29 mouse cellular contexts compared by ENCODE assay signal in genomic region chr6:114966396-114967154, GRCm38 (mm10). TPM values are rescaled to one million over a fixed set of nuclear protein-coding genes. Genes with fewer than 3 reads are reported as not detected.
DNase-seq lines count a peak whose midpoint lies in the region; ATAC-seq and TF ChIP-seq lines count a peak whose summit lies in the region.
"Had no signal": no experiment of that assay in that cellular context is flagged by ENCODE, and none has a peak within 500 bp of the region (broad histone marks: within the 10 kb centered on the region; RNA-seq: fewer than 3 reads in every experiment).

No protein-coding gene starts in this region.

- DNase-seq in kidney, postnatal 0 days (ENCODE audit: low spot score) = no peak
- no peak for DNase-seq in kidney, postnatal 36 days
- DNase-seq in lung, adult 18-20 months = no peak
- DNase-seq in brain, adult 2 months (ENCODE audit: low read depth, low spot score) = peak; percentile 63
- DNase-seq in thymus, postnatal 36 days = no peak
- DNase-seq: adrenal gland, postnatal 10 days; B cell, adult 2 months; cerebellum, adult 11 months; cerebellum, adult 9-10 months; cerebellum, postnatal 36 days; embryo, embryonic 11 days; heart, adult 2 months; heart, postnatal 4 days; kidney, adult 8-10 months; kidney, postnatal 10 days; liver, embryonic 13.5 days; lung, adult 2 months; retina, postnatal 1 day; right cerebral cortex, postnatal 14 days had no signal

- H3K4me1 ChIP-seq in kidney, postnatal 0 days (replicated peaks; ENCODE audit: insufficient read depth, low read length) = peaks cover 12% of the 10 kb centered on the region
- H3K4me1 ChIP-seq in lung, embryonic 16.5 days (replicated peaks; ENCODE audit: control insufficient read depth, insufficient read depth, low read length) = peaks cover 17% of the 10 kb centered on the region; the same call in 1 of the 2 replicates
- H3K4me1 ChIP-seq in intestine, embryonic 16.5 days (ENCODE audit: control insufficient read depth, insufficient read depth, low read length) = peaks cover 26% of the 10 kb centered on the region

- H3K27ac ChIP-seq in kidney, postnatal 0 days = no peak overlapping the region
- no peak overlapping the region for H3K27ac ChIP-seq in lung, embryonic 16.5 days (ENCODE audit: low read length)
- no peak overlapping the region for H3K27ac ChIP-seq in intestine, embryonic 16.5 days (ENCODE audit: low read length)
- H3K27ac ChIP-seq: heart, adult 2 months; hindbrain, embryonic 13.5 days; liver, embryonic 13.5 days; macrophage; midbrain, embryonic 13.5 days; stomach, embryonic 15.5 days had no signal

- TF ChIP-seq CTCF in kidney, postnatal 0 days (IDR thresholded peaks at IDR 0.05; ENCODE audit: low read depth) = no peak

- no peaks in the 10 kb centered on the region for H3K36me3 ChIP-seq in kidney, postnatal 0 days (ENCODE audit: insufficient read depth, low read length)
- H3K36me3 ChIP-seq in lung, embryonic 16.5 days (ENCODE audit: control insufficient read depth, insufficient read depth, low read length) = no peaks in the 10 kb centered on the region
- H3K36me3 ChIP-seq in intestine, embryonic 16.5 days (ENCODE audit: control insufficient read depth, insufficient read depth, low read length) = no peaks in the 10 kb centered on the region
- H3K36me3 ChIP-seq: heart, embryonic 12.5 days; hindbrain, embryonic 13.5 days; liver, embryonic 13.5 days; midbrain, embryonic 13.5 days; stomach, embryonic 15.5 days had no signal

- WGBS in kidney, postnatal 0 days = 54% methylated on average over 2 of the region's 2 CpGs
- WGBS in lung, embryonic 16.5 days = 51% methylated on average over 2 of the region's 2 CpGs
- 56% methylated on average over 2 of the region's 2 CpGs for WGBS in intestine, embryonic 16.5 days

- no peaks in the 10 kb centered on the region for H3K27me3 ChIP-seq in kidney, postnatal 0 days (ENCODE audit: insufficient read depth, low read length)
- peaks cover 8% of the 10 kb centered on the region; the same call in 1 of the 2 replicates for H3K27me3 ChIP-seq in lung, embryonic 16.5 days (ENCODE audit: control insufficient read depth, insufficient read depth, low read depth, low read length)
- no peaks in the 10 kb centered on the region for H3K27me3 ChIP-seq in intestine, embryonic 16.5 days (replicated peaks; ENCODE audit: control insufficient read depth, insufficient read depth, low read length)
- H3K27me3 ChIP-seq: stomach, embryonic 15.5 days had no signal

- H3K4me3 ChIP-seq in kidney, postnatal 0 days (replicated peaks; ENCODE audit: low read depth, low read length) = no peak overlapping the region
- no peak overlapping the region for H3K4me3 ChIP-seq in lung, embryonic 16.5 days (ENCODE audit: low read length)
- no peak overlapping the region for H3K4me3 ChIP-seq in intestine, embryonic 16.5 days (ENCODE audit: low read length)
- H3K4me3 ChIP-seq: heart, adult 2 months; heart, embryonic 12.5 days; liver, embryonic 13.5 days; midbrain, embryonic 13.5 days; stomach, embryonic 15.5 days had no signal

- ATAC-seq in kidney, postnatal 0 days (replicated peaks; ENCODE audit: low FRiP score, low read depth) = no peak
- no peak for ATAC-seq in lung, embryonic 16.5 days (ENCODE audit: low read depth)
- ATAC-seq in intestine, embryonic 16.5 days = no peak
- no peak for ATAC-seq in erythroblast, adult 5-6 weeks (replicated peaks; ENCODE audit: low FRiP score, poor library complexity, severe bottlenecking)
- ATAC-seq: forebrain, embryonic 16.5 days; inflammation-experienced regulatory T-cells, adult 6 months; midbrain, embryonic 13.5 days had no signal

- H3K9ac ChIP-seq in kidney, postnatal 0 days (ENCODE audit: low read depth, low read length) = no peak overlapping the region
- no peak overlapping the region for H3K9ac ChIP-seq in lung, embryonic 16.5 days (ENCODE audit: low read length)
- H3K9ac ChIP-seq in intestine, embryonic 16.5 days (ENCODE audit: low read depth, low read length) = no peak overlapping the region
- H3K9ac ChIP-seq: heart, embryonic 12.5 days; hindbrain, embryonic 13.5 days; liver, embryonic 13.5 days; midbrain, embryonic 13.5 days; stomach, embryonic 15.5 days had no signal

- H3K4me2 ChIP-seq in kidney, postnatal 0 days (ENCODE audit: low read length) = 0 out of 2 replicates have a peak overlapping the region, but pooled peaks have one; percentile 80
- H3K4me2 ChIP-seq in lung, embryonic 16.5 days (ENCODE audit: low read depth, low read length) = peak overlapping the region; percentile 95; the same call in 1 of the 2 replicates
- H3K4me2 ChIP-seq in intestine, embryonic 16.5 days (ENCODE audit: low read depth, low read length) = peak overlapping the region; percentile 99; the same call in 1 of the 2 replicates
- H3K4me2 ChIP-seq: heart, embryonic 12.5 days; liver, embryonic 13.5 days; midbrain, embryonic 13.5 days had no signal

- no peaks in the 10 kb centered on the region for H3K9me3 ChIP-seq in kidney, postnatal 0 days (replicated peaks; ENCODE audit: low read length)
- H3K9me3 ChIP-seq in lung, embryonic 16.5 days (ENCODE audit: control insufficient read depth, low read length) = 0 out of 2 replicates have a peak, but pooled peaks cover 2% of the 10 kb centered on the region
- no peaks in the 10 kb centered on the region for H3K9me3 ChIP-seq in intestine, embryonic 16.5 days (ENCODE audit: control insufficient read depth, low read length)
- H3K9me3 ChIP-seq: hindbrain, embryonic 13.5 days; liver, embryonic 13.5 days; midbrain, embryonic 13.5 days; stomach, embryonic 15.5 days had no signal

RNA-seq across cellular contexts. Expression of gene Vgll4, which starts 3.2 kb away (rescaled TPM):
- polyA plus RNA-seq in kidney, postnatal 0 days (2015; fragmentation: Nextera tagmentation; extraction: Ambion mirVana) = 97.2 and 99.7 TPM in 2 replicates
- polyA plus RNA-seq in lung, embryonic 16.5 days (2015; fragmentation: Nextera tagmentation; extraction: Ambion mirVana) = 152 and 155 TPM in 2 replicates
- 66.1 and 75.7 TPM in 2 replicates for polyA plus RNA-seq in intestine, embryonic 16.5 days (2015; fragmentation: Nextera tagmentation; extraction: Ambion mirVana)
- total RNA-seq in erythroblast, adult 5-6 weeks (2015; ENCODE audit: low replicate concordance) = 4.2 and 5.0 TPM in 2 replicates
- 6.5 and 13.0 TPM in 2 replicates for total RNA-seq in erythroblast, adult 5-6 weeks (2017; ENCODE audit: low replicate concordance)
